Mouse (Mus musculus) forebrain, embryonic 10.5 days (tissue): ENCODE measurements around the gene Tek. TPM values are rescaled to one million over a fixed set of nuclear protein-coding genes. Genes with fewer than 3 reads are reported as not detected.

Experiments
- DNase-seq: peaks from one replicate; pipeline ENCODE4 v3.0.0-alpha.2; 2017; ENCODE audit warnings: low spot score; ENCODE audit errors: extremely low spot score
- H3K27ac ChIP-seq: fragments of 300-500 bp; sonication (generic); 2 replicates; pipeline ENCODE4 v1.5.1; 2016; ENCODE audit warnings: mild to moderate bottlenecking
- H3K27me3 ChIP-seq: fragments of 300-500 bp; sonication (generic); 2 replicates; pipeline ENCODE4 v1.6.1; 2016; ENCODE audit warnings: mild to moderate bottlenecking; ENCODE audit not compliant: poor library complexity, severe bottlenecking
- H3K36me3 ChIP-seq: fragments of 300-500 bp; sonication (generic); replicated peaks from 2 replicates; pipeline ENCODE4 v1.6.1; 2016; ENCODE audit warnings: mild to moderate bottlenecking, moderate library complexity
- H3K4me1 ChIP-seq: fragments of 300-500 bp; sonication (generic); 2 replicates; pipeline ENCODE4 v1.6.1; 2016
- H3K4me3 ChIP-seq: fragments of 300-500 bp; sonication (generic); 2 replicates; pipeline ENCODE4 v1.5.1; 2016; ENCODE audit warnings: mild to moderate bottlenecking, moderate library complexity
- H3K9me3 ChIP-seq: fragments of 300-500 bp; sonication (generic); 2 replicates; pipeline ENCODE4 v1.6.1; 2016; ENCODE audit warnings: mild to moderate bottlenecking, moderate library complexity
- WGBS: fragments of 180-500 bp; shearing (Covaris S2); methylation state at CpG from one replicate; pipeline ENCODE4 v1.1.7; 2016; 5-methylcytosine and 5-hydroxymethylcytosine counted together
- polyA plus RNA-seq: library from polyadenylated mRNA; unstranded; fragments of >200 nt; fragmentation: Nextera tagmentation; extraction: Ambion mirVana; gene quantifications from 2 replicates; pipeline ENCODE4 v1.2.1, GENCODE M21; 2016

The Tek gene
- polyA plus RNA-seq, 1 experiment from 2014 or later = 8.9 TPM

DNA sequence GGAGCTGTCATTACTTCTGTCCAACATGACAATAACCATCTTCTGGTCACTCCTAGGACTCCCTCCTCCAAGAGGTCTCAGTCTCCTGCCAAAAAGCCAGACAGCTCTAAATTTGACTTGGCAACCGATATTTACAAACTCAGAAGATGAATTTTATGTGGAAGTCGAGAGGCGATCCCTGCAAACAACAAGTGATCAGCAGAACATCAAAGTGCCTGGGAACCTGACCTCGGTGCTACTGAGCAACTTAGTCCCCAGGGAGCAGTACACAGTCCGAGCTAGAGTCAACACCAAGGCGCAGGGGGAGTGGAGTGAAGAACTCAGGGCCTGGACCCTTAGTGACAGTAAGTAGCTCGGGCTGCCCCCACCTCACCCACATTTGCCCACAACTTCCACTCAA lies 98.0 kb downstream of the Tek start:
- no peaks in the 10 kb centered on the region for H3K4me1 ChIP-seq
- no peak overlapping the region for H3K27ac ChIP-seq
- WGBS = 88% methylated on average over 7 of the region's 7 CpGs
- H3K9me3 ChIP-seq = no peaks in the 10 kb centered on the region
- H3K36me3 ChIP-seq = no peaks in the 10 kb centered on the region
- no peak for DNase-seq
- no peak overlapping the region for H3K4me3 ChIP-seq
- no peaks in the 10 kb centered on the region for H3K27me3 ChIP-seq

DNA sequence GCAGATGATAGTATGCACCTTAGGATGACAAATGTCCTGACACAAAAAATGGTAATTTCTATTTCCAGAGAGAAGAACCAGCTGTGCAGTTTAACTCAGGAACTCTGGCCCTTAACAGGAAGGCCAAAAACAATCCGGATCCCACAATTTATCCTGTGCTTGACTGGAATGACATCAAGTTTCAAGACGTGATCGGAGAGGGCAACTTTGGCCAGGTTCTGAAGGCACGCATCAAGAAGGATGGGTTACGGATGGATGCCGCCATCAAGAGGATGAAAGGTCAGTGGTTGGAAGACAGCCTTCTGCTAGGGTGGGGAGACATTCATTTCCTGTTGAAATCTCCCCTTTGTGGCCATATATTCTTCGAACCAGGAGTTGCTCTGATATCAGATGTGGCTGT lies 114.2 kb downstream of the Tek start:
- no peaks in the 10 kb centered on the region for H3K4me1 ChIP-seq
- no peak overlapping the region for H3K27ac ChIP-seq
- DNase-seq = no peak
- WGBS = 96% methylated on average over 7 of the region's 7 CpGs
- H3K4me3 ChIP-seq = no peak overlapping the region
- H3K36me3 ChIP-seq = no peaks in the 10 kb centered on the region
- no peaks in the 10 kb centered on the region for H3K27me3 ChIP-seq
- H3K9me3 ChIP-seq = no peaks in the 10 kb centered on the region

DNA sequence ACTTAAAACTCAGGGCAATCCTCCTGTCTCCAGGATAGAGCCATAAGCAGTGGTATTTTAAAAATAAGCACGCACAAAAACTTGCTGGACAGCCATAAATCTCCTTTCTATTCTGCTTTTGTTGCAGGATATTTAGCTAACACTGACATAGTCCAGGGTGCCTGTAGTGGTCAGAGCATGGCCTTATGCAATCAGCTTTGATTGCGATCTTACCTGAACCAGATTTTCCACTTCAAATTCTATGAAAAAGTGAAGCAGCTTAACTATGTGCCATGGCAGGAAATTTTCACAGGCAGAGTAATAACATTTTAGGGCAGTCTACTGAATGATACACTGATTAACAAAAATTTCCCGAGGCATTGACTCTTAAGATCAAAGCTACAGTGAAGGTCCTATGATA lies 115.2 kb downstream of the Tek start:
- no peaks in the 10 kb centered on the region for H3K27me3 ChIP-seq
- WGBS = 91% methylated on average over 3 of the region's 3 CpGs
- H3K27ac ChIP-seq = no peak overlapping the region
- no peaks in the 10 kb centered on the region for H3K4me1 ChIP-seq
- DNase-seq = no peak
- no peak overlapping the region for H3K4me3 ChIP-seq
- H3K9me3 ChIP-seq = no peaks in the 10 kb centered on the region
- no peaks in the 10 kb centered on the region for H3K36me3 ChIP-seq

- no peak for DNase-seq
- Histone ChIP-seq H3K4me1 (no peaks in the 10 kb centered on the region), H3K27ac (no peak overlapping the region), H3K9me3 (no peaks in the 10 kb centered on the region), H3K36me3 (no peaks in the 10 kb centered on the region), H3K4me3 (no peak overlapping the region), H3K27me3 (no peaks in the 10 kb centered on the region)
- WGBS = 84% methylated on average over 3 of the region's 3 CpGs
These were observed 116.1 kb downstream of the Tek start for GRCm38 (mm10) chr4:94855201-94855600.

DNA sequence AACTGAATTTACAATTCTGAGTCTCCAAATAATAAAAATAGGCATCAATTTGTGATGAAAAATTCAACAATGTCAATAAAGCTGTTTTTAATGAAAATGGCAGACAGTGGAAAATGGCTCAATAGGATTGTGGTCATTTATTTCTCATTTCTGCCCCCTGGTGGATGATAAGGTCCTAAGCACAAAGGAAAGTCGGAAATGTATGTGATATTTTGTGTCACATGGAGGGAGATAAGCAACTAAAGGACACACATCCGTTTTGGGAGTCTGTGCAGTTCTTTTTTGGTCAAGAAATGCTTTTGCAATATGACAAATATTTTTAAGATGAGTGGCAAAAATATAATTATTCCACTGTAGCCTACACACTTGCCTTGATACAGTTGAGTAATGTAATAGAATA lies 161.7 kb downstream of the Tek start:
- DNase-seq = no peak
- H3K36me3 ChIP-seq = no peaks in the 10 kb centered on the region
- H3K9me3 ChIP-seq = no peaks in the 10 kb centered on the region
- H3K27me3 ChIP-seq = no peaks in the 10 kb centered on the region
- no peak overlapping the region for H3K27ac ChIP-seq
- no peak overlapping the region for H3K4me3 ChIP-seq
- H3K4me1 ChIP-seq = no peaks in the 10 kb centered on the region
- 25% methylated on average over 2 of the region's 2 CpGs for WGBS

DNA sequence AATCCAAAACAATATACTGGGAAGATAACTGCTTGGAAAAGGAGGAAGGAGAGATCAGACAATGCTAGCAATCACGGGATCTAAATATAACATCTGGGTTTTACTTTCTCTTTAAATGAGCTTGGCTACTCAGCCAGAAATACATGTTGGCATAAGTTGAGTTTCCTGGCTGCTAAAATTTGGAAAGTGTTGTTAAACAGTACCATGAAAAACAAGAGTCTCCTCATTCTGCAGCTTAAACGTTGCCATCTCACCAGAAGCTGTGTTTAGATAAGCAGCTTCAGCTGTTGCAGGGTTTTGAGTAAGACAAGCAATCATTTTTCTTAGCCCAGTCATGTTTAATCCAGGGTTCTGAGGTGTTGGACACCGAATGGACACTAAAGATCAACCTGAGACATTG lies 162.7 kb downstream of the Tek start:
- no peak for DNase-seq
- Histone ChIP-seq H3K4me3 (no peak overlapping the region), H3K27ac (no peak overlapping the region), H3K4me1 (no peaks in the 10 kb centered on the region), H3K9me3 (no peaks in the 10 kb centered on the region), H3K27me3 (no peaks in the 10 kb centered on the region), H3K36me3 (no peaks in the 10 kb centered on the region)
- whole genome bisulfite sequencing = 81% methylated on average over 3 of the region's 3 CpGs

Other genes starting within 250 kb of the Tek start
- gene Gm10306, start 182.7 kb upstream of the Tek start, polyA plus RNA-seq = not detected in 2 replicates
- 25.4 and 26.3 TPM in 2 replicates for gene Caap1, start 182.5 kb upstream of the Tek start, polyA plus RNA-seq
- 94.7 and 97.4 TPM in 2 replicates for gene Plaa, start 136.0 kb upstream of the Tek start, polyA plus RNA-seq
- 60.1 and 70.1 TPM in 2 replicates for gene Ift74, start 124.8 kb upstream of the Tek start, polyA plus RNA-seq
- gene Lrrc19, start 89.1 kb upstream of the Tek start, polyA plus RNA-seq = 1.4 TPM in 2 replicates
- 0.16 TPM in 1 of 2 replicates, not detected in the other for gene Eqtn, start 189.6 kb downstream of the Tek start, polyA plus RNA-seq
- gene Mysm1, start 239.8 kb downstream of the Tek start, polyA plus RNA-seq = 24.6 and 27.6 TPM in 2 replicates